Mouse (Mus musculus): ENCODE results near the gene Kat7. TPM values are rescaled to one million over a fixed set of nuclear protein-coding genes. Genes with fewer than 3 reads are reported as not detected.

The Kat7 gene
- polyA plus RNA-seq, 1 experiment, result 11.7 TPM

GRCm38 (mm10) chr11:95293017-95293624, 16.9 kb downstream of the Kat7 start:
- TF ChIP-seq GATA1 (IDR thresholded peaks at IDR 0.05; ENCODE audit: borderline replicate concordance, low read length) (no peak), FLI1 (IDR thresholded peaks at IDR 0.05; ENCODE audit: low read length) (no peak)
- Histone ChIP-seq H3K27me3 (replicated peaks) (no peaks in the 10 kb centered on the region), H3K4me1 (peaks cover 53% of the 10 kb centered on the region), H3K4me3 (replicated peaks) (no peak overlapping the region), H3K36me3 (replicated peaks; ENCODE audit: low read length) (peaks cover 85% of the 10 kb centered on the region), H3K9me3 (no peaks in the 10 kb centered on the region)

GRCm38 (mm10) chr11:95291998-95292397, 18.0 kb downstream of the Kat7 start:
- TF ChIP-seq FLI1 (IDR thresholded peaks at IDR 0.05; ENCODE audit: low read length) (no peak), GATA1 (IDR thresholded peaks at IDR 0.05; ENCODE audit: borderline replicate concordance, low read length) (no peak)
- H3K4me3 ChIP-seq (replicated peaks), result no peak overlapping the region
- H3K4me1 ChIP-seq, result peaks cover 44% of the 10 kb centered on the region
- no peaks in the 10 kb centered on the region for H3K9me3 ChIP-seq
- peaks cover 87% of the 10 kb centered on the region for H3K36me3 ChIP-seq (replicated peaks; ENCODE audit: low read length)
- H3K27me3 ChIP-seq (replicated peaks), result no peaks in the 10 kb centered on the region

GRCm38 (mm10) chr11:95282331-95282730, 27.7 kb downstream of the Kat7 start:
- Histone ChIP-seq H3K36me3 (replicated peaks; ENCODE audit: low read length) (peaks cover 98% of the 10 kb centered on the region), H3K9me3 (no peaks in the 10 kb centered on the region), H3K27me3 (replicated peaks) (no peaks in the 10 kb centered on the region), H3K4me1 (peaks cover 52% of the 10 kb centered on the region), H3K4me3 (replicated peaks) (no peak overlapping the region)
- TF ChIP-seq GATA1 (IDR thresholded peaks at IDR 0.05; ENCODE audit: borderline replicate concordance, low read length), result no peak
- no peak for TF ChIP-seq FLI1 (IDR thresholded peaks at IDR 0.05; ENCODE audit: low read length)

- H3K4me1 ChIP-seq, result peaks cover 81% of the 10 kb centered on the region
- H3K27me3 ChIP-seq (replicated peaks), result no peaks in the 10 kb centered on the region
- no peak overlapping the region for H3K4me3 ChIP-seq (replicated peaks)
- TF ChIP-seq FLI1 (IDR thresholded peaks at IDR 0.05; ENCODE audit: low read length) (no peak), GATA1 (IDR thresholded peaks at IDR 0.05; ENCODE audit: borderline replicate concordance, low read length) (no peak)
- H3K9me3 ChIP-seq, result no peaks in the 10 kb centered on the region
- H3K36me3 ChIP-seq (replicated peaks; ENCODE audit: low read length), result peaks cover 100% of the 10 kb centered on the region
These were observed 30.9 kb downstream of the Kat7 start for GRCm38 (mm10) chr11:95279061-95279659.

GRCm38 (mm10) chr11:95276056-95276455, 34.0 kb downstream of the Kat7 start:
- Histone ChIP-seq H3K4me1 (peaks cover 95% of the 10 kb centered on the region), H3K27me3 (replicated peaks) (no peaks in the 10 kb centered on the region), H3K4me3 (replicated peaks) (no peak overlapping the region), H3K36me3 (replicated peaks; ENCODE audit: low read length) (peaks cover 100% of the 10 kb centered on the region), H3K9me3 (no peaks in the 10 kb centered on the region)
- no peak for TF ChIP-seq FLI1 (IDR thresholded peaks at IDR 0.05; ENCODE audit: low read length)
- no peak for TF ChIP-seq GATA1 (IDR thresholded peaks at IDR 0.05; ENCODE audit: borderline replicate concordance, low read length)

- peaks cover 100% of the 10 kb centered on the region for H3K36me3 ChIP-seq (replicated peaks; ENCODE audit: low read length)
- peaks cover 94% of the 10 kb centered on the region for H3K4me1 ChIP-seq
These were observed 35.4 kb downstream of the Kat7 start for GRCm38 (mm10) chr11:95274613-95275012.

GRCm38 (mm10) chr11:95273661-95274060, 36.4 kb downstream of the Kat7 start:
- H3K4me3 ChIP-seq (replicated peaks), result peak overlapping the region; percentile 66
- H3K4me1 ChIP-seq, result peaks cover 86% of the 10 kb centered on the region
- peaks cover 100% of the 10 kb centered on the region for H3K36me3 ChIP-seq (replicated peaks; ENCODE audit: low read length)
- no peaks in the 10 kb centered on the region for H3K27me3 ChIP-seq (replicated peaks)
- H3K9me3 ChIP-seq, result no peaks in the 10 kb centered on the region
- TF ChIP-seq FLI1 (IDR thresholded peaks at IDR 0.05; ENCODE audit: low read length) (no peak), GATA1 (IDR thresholded peaks at IDR 0.05; ENCODE audit: borderline replicate concordance, low read length) (no peak)

More at GRCm38 (mm10) chr11:95274613-95275012, 35.4 kb downstream of the Kat7 start:
- peak overlapping the region; percentile 66 for H3K4me3 ChIP-seq (replicated peaks)
- no peaks in the 10 kb centered on the region for H3K9me3 ChIP-seq
- no peak for TF ChIP-seq GATA1 (IDR thresholded peaks at IDR 0.05; ENCODE audit: borderline replicate concordance, low read length)
- no peak for TF ChIP-seq FLI1 (IDR thresholded peaks at IDR 0.05; ENCODE audit: low read length)
- H3K27me3 ChIP-seq (replicated peaks), result no peaks in the 10 kb centered on the region

GRCm38 (mm10) chr11:95266540-95267245, 43.4 kb downstream of the Kat7 start:
- H3K4me3 ChIP-seq (replicated peaks), result no peak overlapping the region
- no peaks in the 10 kb centered on the region for H3K27me3 ChIP-seq (replicated peaks)
- no peaks in the 10 kb centered on the region for H3K9me3 ChIP-seq
- H3K4me1 ChIP-seq, result peaks cover 85% of the 10 kb centered on the region
- peaks cover 78% of the 10 kb centered on the region for H3K36me3 ChIP-seq (replicated peaks; ENCODE audit: low read length)
- TF ChIP-seq FLI1 (IDR thresholded peaks at IDR 0.05; ENCODE audit: low read length) (no peak), GATA1 (IDR thresholded peaks at IDR 0.05; ENCODE audit: borderline replicate concordance, low read length) (no peak)

- Histone ChIP-seq H3K4me3 (replicated peaks) (no peak overlapping the region), H3K36me3 (replicated peaks; ENCODE audit: low read length) (peaks cover 57% of the 10 kb centered on the region), H3K9me3 (no peaks in the 10 kb centered on the region), H3K27me3 (replicated peaks) (no peaks in the 10 kb centered on the region), H3K4me1 (peaks cover 92% of the 10 kb centered on the region)
- TF ChIP-seq FLI1 (IDR thresholded peaks at IDR 0.05; ENCODE audit: low read length), result no peak
- no peak for TF ChIP-seq GATA1 (IDR thresholded peaks at IDR 0.05; ENCODE audit: borderline replicate concordance, low read length)
These were observed 45.5 kb downstream of the Kat7 start for GRCm38 (mm10) chr11:95264455-95265013.

Data from megakaryocyte, embryonic 14.5 days (primary cell).